Mouse (Mus musculus): ENCODE data around the gene Sacs.
"Not testable (repeated sequence)": the region's sequence is repeated elsewhere in the genome, so short reads cannot be mapped to it uniquely, and the experiment has no call there.

The Sacs gene

GRCm38 (mm10) chr14:61137994-61138726 is at the start of gene Sacs:
Gene Sacs (plus strand): TSS chr14:61138457.
- peak; percentile 60 for DNase-seq

- DNase-seq, result no peak
Observed at GRCm38 (mm10) chr14:61090955-61091354, 47.3 kb upstream of the Sacs start.

- no peak for DNase-seq
Observed at GRCm38 (mm10) chr14:61092073-61092472, 46.2 kb upstream of the Sacs start.

GRCm38 (mm10) chr14:61097974-61098625 is 40.2 kb upstream of the Sacs start:
- DNase-seq, result no peak

- DNase-seq, result no peak
Observed at GRCm38 (mm10) chr14:61100736-61101135, 37.5 kb upstream of the Sacs start.

- no peak for DNase-seq
Observed at GRCm38 (mm10) chr14:61106404-61106803, 31.9 kb upstream of the Sacs start.

GRCm38 (mm10) chr14:61108625-61109024 is 29.6 kb upstream of the Sacs start:
- no peak for DNase-seq

GRCm38 (mm10) chr14:61112404-61112803 is 25.9 kb upstream of the Sacs start:
- peak; percentile 63 for DNase-seq

GRCm38 (mm10) chr14:61124755-61125154 is 13.5 kb upstream of the Sacs start:
- no peak for DNase-seq

GRCm38 (mm10) chr14:61125201-61125600 is 13.1 kb upstream of the Sacs start:
- DNase-seq, result no peak

- DNase-seq, result not testable (repeated sequence)
Observed at GRCm38 (mm10) chr14:61127365-61127764, 10.9 kb upstream of the Sacs start.

- DNase-seq, result no peak
Observed at GRCm38 (mm10) chr14:61128961-61129507, 9.2 kb upstream of the Sacs start.

GRCm38 (mm10) chr14:61132556-61132955 is 5.7 kb upstream of the Sacs start:
- DNase-seq, result no peak

GRCm38 (mm10) chr14:61134381-61135030 is 3.8 kb upstream of the Sacs start:
- no peak for DNase-seq

- DNase-seq, result no peak
Observed at GRCm38 (mm10) chr14:61137410-61137809, 847 bp upstream of the Sacs start.

- no peak for DNase-seq
Observed at GRCm38 (mm10) chr14:61138727-61139067, 440 bp downstream of the Sacs start.

GRCm38 (mm10) chr14:61143358-61143757 is 5.1 kb downstream of the Sacs start:
- no peak for DNase-seq

GRCm38 (mm10) chr14:61143869-61144268 is 5.6 kb downstream of the Sacs start:
- DNase-seq, result peak; percentile 51

GRCm38 (mm10) chr14:61150416-61150815 is 12.2 kb downstream of the Sacs start:
- DNase-seq, result not testable (repeated sequence)

GRCm38 (mm10) chr14:61154900-61155585 is 16.8 kb downstream of the Sacs start:
- DNase-seq, result no peak

GRCm38 (mm10) chr14:61155687-61156086 is 17.4 kb downstream of the Sacs start:
- DNase-seq, result no peak

GRCm38 (mm10) chr14:61157426-61157825 is 19.2 kb downstream of the Sacs start:
- not testable (repeated sequence) for DNase-seq

GRCm38 (mm10) chr14:61160920-61161319 is 22.7 kb downstream of the Sacs start:
- no peak for DNase-seq

Data from cerebellum, adult 9-10 months (tissue).